Mouse (Mus musculus) intestine, postnatal 0 days (tissue): ENCODE data around the gene Prdm8. TPM values are rescaled to one million over a fixed set of nuclear protein-coding genes. Genes with fewer than 3 reads are reported as not detected.

ENCODE experiments used
- ATAC-seq: fragments of 200-750 bp; cut with Nextera tagmentation; 2 replicates; pipeline ENCODE4 v1.8.0; 2017; ENCODE audit warnings: mild to moderate bottlenecking, moderate TSS enrichment, moderate library complexity
- H3K27ac ChIP-seq: fragments of 300-500 bp; sonication (generic); 2 replicates; pipeline ENCODE4 v1.5.1; 2014; ENCODE audit warnings: mild to moderate bottlenecking, low read depth, low read length, moderate library complexity
- H3K27me3 ChIP-seq: fragments of 300-500 bp; sonication (generic); replicated peaks from 2 replicates; pipeline ENCODE4 v1.6.1; 2014; ENCODE audit warnings: low read length, mixed read lengths; ENCODE audit not compliant: control insufficient read depth, insufficient read depth
- H3K36me3 ChIP-seq: fragments of 300-500 bp; sonication (generic); 2 replicates; pipeline ENCODE4 v1.6.1; 2014; ENCODE audit warnings: mild to moderate bottlenecking, moderate library complexity; ENCODE audit not compliant: control insufficient read depth, insufficient read depth
- H3K4me1 ChIP-seq: fragments of 300-500 bp; sonication (generic); replicated peaks from 2 replicates; pipeline ENCODE4 v1.6.1; 2014; ENCODE audit warnings: antibody characterized with exemption, low read length, mixed read lengths; ENCODE audit not compliant: control insufficient read depth, insufficient read depth
- H3K4me2 ChIP-seq: fragments of 300-500 bp; sonication (generic); replicated peaks from 2 replicates; pipeline ENCODE4 v1.6.1; 2014; ENCODE audit warnings: low read depth, mild to moderate bottlenecking, moderate library complexity
- H3K4me3 ChIP-seq: fragments of 300-500 bp; sonication (generic); 2 replicates; pipeline ENCODE4 v1.5.1; 2014; ENCODE audit warnings: low read depth, low read length
- H3K9ac ChIP-seq: fragments of 300-500 bp; sonication (generic); 2 replicates; pipeline ENCODE4 v1.6.1; 2014; ENCODE audit warnings: mild to moderate bottlenecking, low read depth, low read length
- H3K9me3 ChIP-seq: fragments of 300-500 bp; sonication (generic); 2 replicates; pipeline ENCODE4 v1.6.1; 2016; ENCODE audit warnings: mixed run types; ENCODE audit not compliant: control insufficient read depth
- CTCF ChIP-seq: sonication (generic); IDR thresholded peaks from 2 replicates; pipeline ENCODE4 v1.5.1; 2016; ENCODE audit warnings: low read depth, mild to moderate bottlenecking, control low read depth, antibody characterized with exemption, moderate library complexity
- WGBS: fragments of 180-500 bp; shearing (Covaris S2); extraction: QIAGEN DNeasy Blood & Tissue Kit; methylation state at CpG from one replicate; pipeline ENCODE4 v1.1.7; 2014; 5-methylcytosine and 5-hydroxymethylcytosine counted together
- polyA plus RNA-seq: library from polyadenylated mRNA; unstranded; fragments of >200 nt; fragmentation: Nextera tagmentation; extraction: Ambion mirVana; gene quantifications from 2 replicates; pipeline ENCODE4 v1.2.1, GENCODE M21; 2015

Gene Prdm8
- polyA plus RNA-seq, 1 experiment from 2014 or later, result 0.05 TPM

DNA sequence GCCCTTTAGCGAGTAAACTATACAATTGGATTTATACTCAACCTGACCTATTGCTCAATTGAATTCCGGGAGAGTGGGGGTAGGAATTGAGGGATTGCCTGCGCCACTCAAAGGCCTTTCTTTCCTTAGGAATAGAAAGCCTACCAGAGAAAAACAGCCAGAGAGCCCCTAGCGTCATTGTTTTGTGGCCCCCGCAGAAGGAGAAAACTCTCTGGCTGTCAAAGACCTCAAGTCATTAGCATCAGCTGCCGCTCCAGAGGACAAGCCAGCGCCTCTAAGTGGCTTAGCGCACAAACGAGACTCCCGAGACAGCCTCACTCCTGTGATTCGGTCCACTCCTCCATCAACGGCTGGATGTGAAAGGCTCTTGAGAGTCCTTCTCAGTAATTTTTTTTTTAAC is 12.6 kb downstream of the Prdm8 start:
- H3K4me1 ChIP-seq, result no peaks in the 10 kb centered on the region
- no peaks in the 10 kb centered on the region for H3K9me3 ChIP-seq
- H3K4me2 ChIP-seq, result no peak overlapping the region
- H3K4me3 ChIP-seq, result no peak overlapping the region
- no peak for ATAC-seq
- TF ChIP-seq CTCF, result no peak
- H3K27me3 ChIP-seq, result peaks cover 86% of the 10 kb centered on the region
- no peak overlapping the region for H3K9ac ChIP-seq
- H3K36me3 ChIP-seq, result no peaks in the 10 kb centered on the region
- no peak overlapping the region for H3K27ac ChIP-seq
- WGBS, result 4% methylated on average over 12 of the region's 12 CpGs

DNA sequence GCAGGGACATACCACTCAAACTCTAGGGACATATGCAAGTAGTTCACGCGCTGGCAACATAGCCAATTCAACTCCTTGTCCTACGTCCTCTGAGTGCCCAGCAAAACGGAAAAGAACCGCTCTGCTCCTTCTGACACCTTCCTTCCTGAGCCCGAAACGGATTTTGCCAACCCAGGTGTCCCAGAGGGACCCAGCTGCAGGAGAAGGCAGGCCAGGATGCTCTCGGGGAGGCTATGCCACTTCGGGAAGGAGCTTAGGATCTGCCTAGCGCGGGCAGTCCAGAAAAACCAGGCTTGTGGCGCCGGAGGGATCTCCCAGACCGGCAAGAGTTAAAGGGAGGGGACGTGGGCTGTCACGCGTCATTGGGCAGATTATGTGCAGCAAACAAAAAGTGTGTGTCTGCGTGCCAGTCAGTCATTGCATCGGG is 13.5 kb downstream of the Prdm8 start:
- H3K27me3 ChIP-seq, result peaks cover 88% of the 10 kb centered on the region

DNA sequence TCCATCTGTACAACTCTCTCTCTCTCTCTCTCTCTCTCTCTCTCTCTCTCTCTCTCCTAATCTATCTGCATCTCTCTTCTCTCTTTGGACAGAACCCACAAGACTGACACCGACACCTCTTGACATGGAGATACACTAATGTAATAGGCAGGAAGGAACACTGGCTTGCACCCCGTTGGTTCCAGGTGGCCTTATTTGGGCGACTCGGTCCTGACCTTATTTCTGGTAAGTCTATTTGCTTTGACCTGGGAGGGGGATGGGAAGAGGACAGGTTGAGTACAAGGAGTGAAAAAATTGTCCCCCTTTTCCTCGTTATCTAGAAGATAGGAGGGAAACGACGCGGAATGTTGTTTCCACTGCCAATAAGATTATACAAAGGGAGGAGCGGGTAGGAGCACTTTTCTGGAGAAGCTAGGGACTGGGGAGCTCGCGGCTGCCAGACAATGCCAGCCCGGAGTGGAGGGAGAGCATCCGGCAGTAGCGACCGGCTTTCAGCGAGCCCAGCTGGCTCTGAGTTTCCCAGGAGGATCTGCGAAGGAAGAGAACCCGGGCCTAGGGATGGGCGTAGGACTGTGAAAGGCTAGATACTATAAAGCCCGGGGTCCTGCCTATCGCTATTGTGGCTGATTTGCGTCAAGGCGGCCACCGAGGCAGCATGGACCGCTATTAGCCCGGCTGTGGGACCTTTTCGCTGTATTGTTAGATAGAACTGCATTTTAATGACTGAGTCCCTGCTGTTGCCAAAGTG is 14.1 kb downstream of the Prdm8 start:
- peak overlapping the region; percentile 12; the same call in 1 of the 2 replicates for H3K4me3 ChIP-seq
- 3% methylated on average over 27 of the region's 27 CpGs for WGBS

More for the DNA sequence above, 13.5 kb downstream of the Prdm8 start:
- no peak for ATAC-seq
- whole genome bisulfite sequencing, result under 1% methylated on average over 19 of the region's 19 CpGs
- H3K4me3 ChIP-seq, result no peak overlapping the region
- H3K4me2 ChIP-seq, result no peak overlapping the region; the same call in 1 of the 2 replicates
- no peak for TF ChIP-seq CTCF
- H3K4me1 ChIP-seq, result 0 out of 2 replicates have a peak, but pooled peaks cover 3% of the 10 kb centered on the region
- H3K27ac ChIP-seq, result no peak overlapping the region
- H3K9ac ChIP-seq, result no peak overlapping the region
- no peaks in the 10 kb centered on the region for H3K9me3 ChIP-seq
- no peaks in the 10 kb centered on the region for H3K36me3 ChIP-seq

DNA sequence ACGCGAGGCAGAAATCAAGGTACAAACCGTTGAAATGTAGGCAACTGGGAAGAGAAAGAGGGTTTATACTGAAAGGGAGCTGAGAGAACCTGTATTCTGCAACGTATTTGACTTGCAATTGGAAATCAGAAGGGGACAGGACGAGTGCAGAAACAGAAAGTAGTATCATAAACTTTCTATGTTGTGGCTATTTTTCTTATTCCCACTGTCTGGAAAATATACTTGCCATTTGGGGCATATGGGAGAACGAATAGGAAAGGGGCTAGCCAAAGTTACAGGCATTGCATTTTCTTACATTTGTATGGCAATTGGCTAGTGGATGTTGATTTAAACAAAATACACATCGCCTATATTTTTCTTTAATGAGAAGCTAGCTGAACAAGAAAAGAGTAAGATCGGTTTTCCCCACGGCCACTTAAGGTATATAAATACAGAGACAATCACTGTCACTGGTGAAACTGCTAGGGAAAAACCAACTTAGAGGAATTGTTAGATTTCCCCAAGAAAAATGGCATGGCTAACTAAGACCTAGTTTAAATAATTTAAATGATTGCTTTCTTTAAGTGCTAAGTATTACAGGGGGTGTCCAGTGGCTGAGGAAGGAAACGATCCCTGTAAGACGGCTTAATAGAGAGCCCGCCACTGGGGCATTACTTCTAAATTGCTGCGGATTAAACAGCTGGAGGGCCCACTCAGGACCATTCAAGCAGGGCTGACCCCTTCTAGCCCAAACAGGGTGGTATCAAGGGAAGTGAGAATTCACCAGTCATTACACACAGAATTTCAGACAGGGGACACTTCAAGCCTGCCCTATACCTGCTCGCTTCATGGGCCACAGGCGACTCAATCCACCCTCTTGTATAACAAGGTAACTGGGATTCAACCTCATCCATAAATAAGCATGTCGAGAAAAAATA is 14.9 kb downstream of the Prdm8 start:
- no peak overlapping the region for H3K27ac ChIP-seq
- WGBS, result 8% methylated on average over 16 of the region's 16 CpGs
- H3K4me1 ChIP-seq, result 0 out of 2 replicates have a peak, but pooled peaks cover 9% of the 10 kb centered on the region
- peak overlapping the region; percentile 12; the same call in 1 of the 2 replicates for H3K4me3 ChIP-seq
- H3K4me2 ChIP-seq, result no peak overlapping the region
- TF ChIP-seq CTCF, result no peak
- H3K36me3 ChIP-seq, result no peaks in the 10 kb centered on the region
- no peaks in the 10 kb centered on the region for H3K9me3 ChIP-seq
- H3K27me3 ChIP-seq, result peaks cover 98% of the 10 kb centered on the region
- ATAC-seq, result no peak
- no peak overlapping the region for H3K9ac ChIP-seq

More for the DNA sequence above, 14.1 kb downstream of the Prdm8 start:
- no peak overlapping the region; the same call in 1 of the 2 replicates for H3K4me2 ChIP-seq
- no peak overlapping the region for H3K27ac ChIP-seq
- no peaks in the 10 kb centered on the region for H3K9me3 ChIP-seq
- peaks cover 93% of the 10 kb centered on the region for H3K27me3 ChIP-seq
- no peak overlapping the region for H3K9ac ChIP-seq
- ATAC-seq, result no peak
- 0 out of 2 replicates have a peak, but pooled peaks cover 4% of the 10 kb centered on the region for H3K4me1 ChIP-seq
- no peak for TF ChIP-seq CTCF
- H3K36me3 ChIP-seq, result no peaks in the 10 kb centered on the region

DNA sequence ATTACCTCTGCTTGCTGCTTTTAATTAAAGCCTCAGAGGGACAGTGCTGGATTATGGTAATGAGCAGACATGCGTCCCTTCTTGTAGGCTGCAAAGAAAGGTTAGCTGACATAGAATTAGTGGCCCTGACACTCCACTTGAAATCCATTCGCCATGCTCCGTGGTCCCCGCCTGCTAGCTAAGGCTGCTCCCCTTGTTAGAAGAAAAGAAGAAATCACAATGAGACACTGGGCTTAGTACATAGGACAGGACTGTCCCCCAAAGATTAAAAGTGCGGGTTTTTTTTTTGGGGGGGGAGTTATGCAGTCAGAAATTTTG is 15.6 kb downstream of the Prdm8 start:
- no peak for ATAC-seq
- no peak overlapping the region for H3K4me2 ChIP-seq
- no peak for TF ChIP-seq CTCF
- no peak overlapping the region for H3K9ac ChIP-seq
- WGBS, result 1% methylated on average over 5 of the region's 5 CpGs
- H3K4me3 ChIP-seq, result 0 out of 2 replicates have a peak overlapping the region, but pooled peaks have one; percentile 7
- H3K4me1 ChIP-seq, result 0 out of 2 replicates have a peak, but pooled peaks cover 9% of the 10 kb centered on the region
- no peak overlapping the region for H3K27ac ChIP-seq
- H3K27me3 ChIP-seq, result peaks cover 98% of the 10 kb centered on the region
- H3K9me3 ChIP-seq, result no peaks in the 10 kb centered on the region
- H3K36me3 ChIP-seq, result no peaks in the 10 kb centered on the region
